Mouse (Mus musculus) urinary bladder, adult 2 months (tissue): ENCODE measurements around the gene Fam213a. TPM values are rescaled to one million over a fixed set of nuclear protein-coding genes. Genes with fewer than 3 reads are reported as not detected.
"Not testable (repeated sequence)": the region's sequence is repeated elsewhere in the genome, so short reads cannot be mapped to it uniquely, and the experiment has no call there.

Source experiments
- DNase-seq: peaks from one replicate; pipeline ENCODE4 v3.0.0; 2022; ENCODE audit warnings: low spot score
- polyA plus RNA-seq: library from polyadenylated mRNA; depleted of rRNA; stranded (reverse); fragments of >200 nt; gene quantifications from 2 replicates; pipeline ENCODE4 v1.2.3, GENCODE M21; 2012; rRNA removed

Gene Fam213a
- 52.2 and 61.9 TPM in 2 replicates for polyA plus RNA-seq

DNA sequence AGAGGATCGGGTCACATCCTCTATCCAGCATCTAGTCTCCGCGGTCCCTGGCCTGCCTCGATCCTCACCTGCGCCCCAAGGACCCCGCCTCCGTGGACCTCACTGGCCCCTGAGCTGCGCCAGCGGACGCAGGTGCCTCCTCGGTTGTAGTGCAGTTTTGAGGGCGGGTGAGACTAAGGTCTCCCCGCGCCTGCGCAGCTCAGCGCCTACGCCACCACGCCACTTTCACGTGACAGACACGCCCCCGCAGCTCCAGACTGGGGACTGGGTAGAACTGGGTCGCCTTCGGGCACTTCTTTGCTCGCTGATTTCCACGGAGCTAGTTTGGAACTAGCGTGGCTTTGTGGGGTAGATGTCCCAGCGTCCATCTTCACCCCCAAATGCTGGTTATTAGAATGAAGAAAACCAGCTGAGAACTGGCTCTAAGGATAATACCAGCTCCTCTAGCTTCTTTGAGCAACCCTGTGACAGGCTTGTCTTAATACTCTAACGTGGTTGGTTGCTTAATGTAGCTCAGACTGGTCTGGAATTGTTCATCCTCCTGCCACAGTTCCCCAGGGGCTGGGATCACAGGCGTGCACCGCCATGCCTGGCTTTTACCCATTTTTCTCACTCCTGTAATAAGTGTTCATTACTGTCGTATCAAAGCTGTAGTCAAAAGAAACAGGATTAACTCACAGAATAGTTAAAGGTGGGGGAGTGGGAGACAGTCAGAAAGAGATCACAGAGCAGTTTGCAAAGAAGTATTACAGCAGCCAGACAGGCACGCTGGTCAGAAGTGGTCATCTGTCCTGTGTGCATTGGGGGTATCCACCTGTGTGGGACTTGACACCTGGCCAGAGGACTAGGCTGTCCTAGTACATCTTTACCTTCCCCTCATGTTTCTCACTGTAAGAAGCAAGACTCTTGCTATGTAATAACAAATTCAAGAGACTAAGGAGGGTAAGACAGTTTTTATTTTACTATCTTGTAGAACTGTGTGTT lies at the start of gene Fam213a:
Gene Fam213a, minus strand, starts transcription at position 159 of the 984 bp plus-strand sequence.
- DNase-seq = peak; percentile 85

DNA sequence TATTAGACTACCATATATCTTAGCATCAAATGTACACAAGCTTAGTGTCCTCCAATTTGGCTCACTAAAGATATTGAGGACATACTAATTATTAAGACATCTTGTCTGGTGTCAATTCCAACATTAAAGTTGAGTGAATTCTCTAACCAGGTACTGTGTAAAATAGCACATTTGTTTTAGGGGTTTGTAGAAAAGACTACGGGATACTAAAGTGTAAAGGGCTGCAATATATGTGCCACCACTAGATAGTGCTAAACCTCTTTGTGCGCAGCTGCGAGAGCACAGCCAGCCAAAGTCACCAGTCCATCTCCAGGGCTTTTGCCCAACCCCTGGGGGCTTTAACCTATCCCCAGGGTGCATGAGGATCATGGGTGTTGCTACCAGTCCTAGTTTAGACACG lies 39.6 kb upstream of the Fam213a start:
- DNase-seq = not testable (repeated sequence)

DNA sequence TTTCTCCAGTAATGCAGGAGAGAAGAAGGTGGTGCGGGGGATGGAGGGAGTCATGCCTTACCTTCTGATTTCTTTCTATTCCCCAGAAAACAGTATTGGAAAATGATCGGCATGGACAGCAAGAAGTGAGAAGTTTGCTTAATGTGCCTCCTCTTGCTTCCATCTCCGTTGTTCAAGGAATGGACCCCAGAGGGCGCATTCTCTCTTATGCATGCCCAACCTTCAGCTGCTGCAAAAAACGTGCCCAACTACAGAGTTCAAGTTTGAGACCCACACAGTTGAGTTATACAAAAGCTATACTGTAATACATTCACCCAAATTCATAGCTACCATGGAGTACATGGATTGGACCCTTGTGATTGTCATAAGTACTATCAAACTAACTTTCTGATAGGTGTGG lies 38.9 kb upstream of the Fam213a start:
- no peak for DNase-seq

DNA sequence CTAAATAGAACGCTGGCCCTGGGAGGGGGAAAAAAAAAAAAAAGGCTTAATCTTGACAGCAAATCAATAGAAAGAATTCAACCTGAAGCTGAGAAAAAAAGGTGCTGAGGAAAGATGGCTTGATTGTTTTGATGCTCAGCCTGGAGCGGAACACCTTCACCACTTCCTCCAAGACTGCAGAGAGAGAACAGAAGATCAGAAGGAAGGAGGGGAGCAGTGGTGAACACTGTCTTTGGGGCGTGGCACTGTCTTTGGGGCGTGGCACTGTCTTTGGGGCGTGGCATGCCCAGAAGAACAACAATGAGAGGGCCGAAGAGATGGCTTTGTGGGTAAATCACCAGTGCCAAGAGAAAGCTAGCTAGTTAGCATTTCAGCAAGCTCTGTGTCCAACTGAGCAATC lies 36.9 kb upstream of the Fam213a start:
- no peak for DNase-seq

DNA sequence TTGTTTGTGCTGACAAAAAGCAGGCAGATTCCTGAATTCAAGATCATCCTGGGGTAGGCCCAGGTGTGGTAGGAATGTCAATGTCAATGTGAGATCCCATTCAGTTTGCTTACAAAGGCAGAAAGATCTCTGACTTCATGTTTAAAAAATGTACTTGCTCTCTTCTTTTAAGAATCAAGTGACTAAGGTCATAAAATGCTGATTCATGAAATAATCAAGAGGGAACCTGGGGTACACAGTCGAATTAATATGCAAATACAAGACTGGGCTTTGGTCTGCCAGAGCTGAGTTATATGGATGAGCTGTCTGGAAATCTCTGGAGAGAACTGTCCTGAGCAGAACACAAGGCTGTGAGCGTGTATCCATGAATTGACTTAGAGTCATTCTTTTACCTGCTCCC lies 33.8 kb upstream of the Fam213a start:
- DNase-seq = no peak

DNA sequence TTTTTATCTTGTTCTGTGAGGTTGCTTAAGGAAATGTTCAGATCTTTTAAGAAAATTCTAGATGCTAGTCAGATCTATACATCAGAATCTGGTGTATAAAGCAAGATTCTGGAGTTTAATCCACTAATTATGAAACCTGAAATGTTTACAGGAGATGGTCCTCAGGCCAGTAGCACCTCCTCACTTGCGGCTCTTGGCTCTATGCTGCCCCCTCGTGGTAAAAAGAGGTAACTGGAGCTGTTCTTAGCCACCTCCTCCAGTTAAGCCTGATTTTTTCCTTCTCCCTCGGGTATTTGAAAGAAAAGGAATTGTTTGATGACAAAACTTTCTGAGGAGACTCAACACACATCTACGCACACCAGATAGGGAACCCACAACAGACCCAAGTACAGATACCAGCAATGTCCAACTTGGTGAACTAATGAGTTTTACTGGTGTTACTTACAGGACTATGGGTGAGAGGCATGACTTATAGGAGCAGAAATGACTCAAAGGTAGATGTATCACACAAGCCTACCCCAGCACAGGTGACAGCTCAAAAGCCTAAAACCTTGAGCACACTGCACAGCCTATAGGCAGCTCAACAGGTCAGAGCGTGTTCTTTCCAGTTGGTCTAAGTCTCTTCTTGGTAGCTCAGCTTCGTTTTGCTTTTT lies 21.7 kb upstream of the Fam213a start:
- DNase-seq = no peak

DNA sequence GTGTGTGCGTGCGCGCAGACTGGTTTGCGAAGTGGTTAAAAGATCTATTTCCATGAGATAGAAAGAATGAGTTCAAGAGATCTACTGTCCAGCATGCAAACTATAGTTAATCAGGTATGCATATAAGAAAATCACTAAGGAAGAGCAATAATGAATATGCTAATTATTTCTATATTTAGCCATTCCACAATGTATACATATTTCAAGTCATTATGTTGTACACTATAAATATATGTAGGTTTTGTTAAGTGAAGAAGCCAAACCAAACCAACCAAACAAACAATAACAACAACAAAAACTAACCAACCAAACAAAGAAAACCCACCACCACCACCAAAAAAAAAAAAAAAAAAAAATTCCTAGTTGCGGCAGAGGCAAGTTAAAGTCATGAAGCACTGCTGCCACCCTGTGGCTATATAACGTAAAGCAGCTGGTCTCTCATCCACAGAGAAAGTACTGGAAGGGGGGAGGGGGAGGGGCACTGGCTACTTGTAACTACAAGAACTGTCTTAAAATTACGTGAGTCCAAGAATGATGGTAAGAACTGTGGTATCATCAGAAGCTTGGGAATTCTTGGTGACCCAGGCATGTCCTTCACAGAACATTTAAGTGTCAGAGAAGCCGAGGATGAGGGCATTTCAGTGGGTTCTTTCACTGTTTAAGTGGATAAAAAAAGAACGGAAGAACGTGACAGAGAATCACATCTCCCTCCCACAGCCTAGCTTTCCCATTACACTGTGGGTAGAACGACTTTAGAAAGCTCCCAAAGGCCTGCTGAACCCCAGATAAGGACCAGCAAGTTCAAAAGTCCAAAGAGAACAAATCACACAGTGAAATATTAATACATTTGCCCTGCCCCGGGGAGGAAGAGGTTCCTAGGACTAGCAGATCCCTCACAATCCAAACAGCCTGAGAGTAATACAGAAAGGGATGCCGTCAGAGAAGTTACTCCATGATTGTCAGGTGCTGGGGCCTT lies 19.8 kb upstream of the Fam213a start:
- no peak for DNase-seq

DNA sequence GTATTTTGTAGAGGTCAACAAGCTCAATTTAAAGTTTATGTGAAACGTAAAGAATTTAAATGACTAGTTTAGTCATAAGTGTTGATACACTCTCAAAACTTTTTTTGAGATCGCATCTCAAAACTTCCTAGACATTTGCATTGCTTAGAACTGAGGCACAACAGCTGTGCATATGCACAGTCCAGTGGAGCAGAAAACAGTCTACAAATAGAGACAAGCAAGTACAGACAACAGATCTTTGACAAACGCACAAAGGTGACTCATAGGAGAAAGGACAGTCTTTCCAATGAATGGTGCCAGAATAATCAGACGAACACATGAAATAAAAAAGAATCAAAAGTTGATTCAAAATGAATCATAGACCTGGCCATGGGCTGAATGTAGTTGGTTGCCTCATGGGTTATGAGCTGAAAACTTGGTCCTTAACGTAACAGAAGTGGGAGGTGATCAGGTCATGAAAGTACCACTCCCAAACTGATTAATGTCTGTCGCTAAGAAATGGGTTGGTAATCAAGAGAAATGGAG lies 17.5 kb upstream of the Fam213a start:
- DNase-seq = no peak

DNA sequence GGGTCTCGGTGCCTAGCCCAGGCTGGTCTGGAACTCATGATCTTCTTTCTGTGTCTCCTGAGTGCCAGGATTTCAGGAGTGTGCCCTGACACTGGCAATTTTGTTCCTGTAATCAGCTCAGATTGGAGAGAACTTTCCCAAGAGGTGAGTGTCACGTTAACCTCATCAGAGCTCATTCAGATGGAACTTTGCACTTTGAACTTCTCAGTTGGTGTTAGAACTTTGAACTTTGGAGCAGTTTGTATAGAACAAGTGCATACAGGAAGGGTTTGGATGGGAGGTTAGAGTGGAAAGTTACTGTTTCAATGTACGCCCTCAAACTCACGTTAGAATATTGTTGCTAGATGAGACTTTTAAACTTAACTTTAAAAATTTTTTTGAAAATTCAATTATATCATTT lies 15.7 kb upstream of the Fam213a start:
- DNase-seq = no peak

DNA sequence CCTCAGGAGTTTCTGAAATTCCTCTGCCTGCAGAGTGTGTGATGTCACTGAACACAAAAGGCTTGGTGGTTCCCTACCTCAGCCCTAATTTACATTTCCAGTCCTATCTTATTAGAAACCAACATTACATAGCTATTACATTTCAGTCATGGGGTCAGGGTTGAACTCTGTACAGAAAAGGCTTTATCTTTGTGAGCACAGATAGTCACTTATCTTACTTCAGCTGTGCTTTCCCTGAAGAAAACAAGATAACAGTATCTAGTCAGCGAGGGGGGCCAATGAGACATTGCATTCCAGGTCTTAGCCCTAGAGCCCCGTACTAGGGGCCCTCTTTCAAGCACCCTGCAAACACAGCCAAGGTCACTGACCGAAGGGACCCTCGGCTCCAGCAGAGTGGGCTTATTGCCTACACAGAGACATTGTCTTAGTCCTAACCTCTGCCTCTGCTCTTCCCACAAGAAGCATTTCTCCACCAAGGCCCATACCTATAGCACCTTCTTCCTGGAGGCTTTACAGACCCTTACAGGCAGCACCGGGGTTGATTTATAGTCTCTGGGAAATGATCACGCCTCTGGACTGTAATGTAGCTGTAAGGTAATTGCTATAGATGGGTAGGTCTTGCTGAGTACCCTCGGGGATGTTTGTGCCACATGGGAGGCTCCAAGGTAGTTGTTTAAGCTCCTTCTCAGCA lies 12.2 kb upstream of the Fam213a start:
- no peak for DNase-seq

DNA sequence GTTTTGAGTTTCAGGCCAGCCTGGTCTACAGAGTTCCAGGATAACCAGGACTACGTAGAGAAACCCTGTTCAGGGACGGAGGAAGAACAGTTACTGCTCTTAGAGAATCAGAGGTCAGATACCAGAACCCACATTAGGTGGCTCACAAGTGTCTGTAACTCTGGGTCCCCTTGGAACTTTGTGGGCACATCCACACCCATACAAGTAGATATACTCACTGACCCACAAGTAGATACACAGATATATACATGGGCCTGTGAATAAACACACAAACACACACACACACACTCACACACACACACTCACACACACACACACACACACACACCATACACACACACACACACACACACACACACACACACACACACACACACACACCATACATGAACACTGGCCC lies 11.5 kb upstream of the Fam213a start:
- DNase-seq = no peak

DNA sequence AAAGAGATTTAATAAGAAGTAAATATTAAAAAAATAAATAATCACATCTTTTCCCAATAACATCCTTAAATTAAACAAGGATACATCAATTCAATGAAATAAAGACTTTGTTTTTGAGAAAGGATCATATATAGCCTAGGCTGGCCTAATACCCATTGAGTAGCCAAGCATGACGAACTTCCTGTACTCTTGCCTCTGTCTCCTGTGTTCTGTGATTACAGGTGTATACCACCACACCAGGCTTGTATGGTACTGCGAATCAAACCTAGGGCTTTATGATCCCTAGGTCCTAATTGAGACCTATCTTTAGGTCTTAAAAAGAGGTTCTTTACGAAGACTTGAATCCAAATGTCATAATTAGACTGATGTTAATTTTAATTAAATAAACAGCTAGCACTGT lies 7.7 kb upstream of the Fam213a start:
- DNase-seq = no peak

DNA sequence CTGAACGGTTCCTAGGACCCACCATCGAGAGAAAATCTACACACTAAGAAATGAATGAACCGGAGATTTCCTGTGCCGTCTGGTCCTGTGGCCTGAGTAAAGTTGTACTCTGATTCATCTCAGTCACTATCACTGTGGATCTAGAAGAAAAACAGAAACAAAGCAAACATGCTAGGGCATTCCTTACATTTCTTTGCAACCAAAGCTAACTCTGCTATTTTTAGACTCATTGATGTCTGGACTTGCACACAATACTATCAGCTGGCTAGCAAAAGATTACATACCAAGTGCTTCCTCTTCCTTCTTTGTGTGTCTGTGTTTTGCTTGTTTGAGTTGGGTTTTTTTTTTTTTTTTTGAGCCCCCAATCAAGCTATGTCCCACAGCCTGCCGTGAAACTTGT lies 3.9 kb upstream of the Fam213a start:
- no peak for DNase-seq

DNA sequence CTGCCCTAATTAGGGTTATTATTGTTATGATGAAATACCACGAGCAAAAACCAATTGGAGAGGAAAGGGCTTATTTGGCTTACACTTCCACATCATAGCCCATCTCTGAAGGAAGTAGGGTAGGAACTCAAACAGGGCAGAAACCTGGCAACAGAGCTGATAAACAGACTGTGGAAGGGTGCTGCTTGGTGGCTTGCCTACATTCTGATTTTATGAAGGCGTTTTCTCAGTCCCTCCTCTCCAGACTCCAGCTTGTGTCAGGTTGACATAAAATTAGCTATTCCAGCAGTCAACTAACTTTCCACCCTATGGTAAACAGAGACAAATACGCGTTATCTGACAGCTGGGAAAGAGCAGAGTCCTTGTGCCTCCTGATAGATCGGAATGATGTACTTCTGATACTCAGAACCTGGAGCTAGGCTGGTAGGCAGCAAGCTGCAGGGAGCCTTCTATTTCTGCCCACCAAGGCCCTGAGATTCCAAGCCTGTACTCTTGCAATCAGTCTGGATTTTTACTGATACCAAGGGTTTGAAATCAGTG lies 1.2 kb upstream of the Fam213a start:
- DNase-seq = no peak

DNA sequence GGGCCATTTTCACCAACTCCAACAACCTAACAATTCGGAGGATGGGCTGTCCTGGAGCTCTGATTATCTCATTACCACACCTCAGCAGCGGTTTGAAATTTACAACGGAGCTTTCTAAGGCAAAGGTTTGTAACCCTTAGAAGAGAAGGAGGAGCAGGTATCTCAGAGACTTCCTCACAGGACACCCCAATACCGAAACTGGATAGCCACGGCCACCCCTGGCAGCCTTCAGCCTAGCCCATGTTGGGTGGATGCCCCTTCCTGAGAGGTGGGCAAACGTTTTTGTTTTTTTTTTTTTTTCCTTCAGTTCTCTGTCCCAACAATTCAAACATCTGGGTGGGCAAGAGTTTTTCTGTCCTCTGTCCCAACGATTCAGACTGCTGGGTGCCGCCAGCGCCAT lies 445 bp downstream of the Fam213a start:
- no peak for DNase-seq

DNA sequence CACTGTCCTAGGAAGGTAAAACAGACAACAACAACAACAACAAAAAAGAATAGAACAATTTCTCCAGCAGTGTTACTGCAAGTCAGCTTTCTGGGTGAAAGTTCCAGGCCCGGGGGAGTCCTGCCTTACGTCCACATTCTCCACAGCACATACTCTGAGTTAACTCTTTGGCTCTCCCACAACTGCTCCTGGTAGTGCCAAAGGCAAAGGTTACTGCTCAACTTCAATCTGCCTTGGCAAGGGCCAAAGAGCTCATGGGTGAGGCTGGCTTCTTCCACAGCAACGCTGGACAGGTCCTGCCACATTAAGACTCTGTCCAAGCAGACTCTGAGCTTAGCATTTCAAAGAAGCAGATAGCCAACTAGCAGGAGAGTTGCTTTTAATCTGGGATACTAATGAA lies 1.7 kb downstream of the Fam213a start:
- DNase-seq = no peak

DNA sequence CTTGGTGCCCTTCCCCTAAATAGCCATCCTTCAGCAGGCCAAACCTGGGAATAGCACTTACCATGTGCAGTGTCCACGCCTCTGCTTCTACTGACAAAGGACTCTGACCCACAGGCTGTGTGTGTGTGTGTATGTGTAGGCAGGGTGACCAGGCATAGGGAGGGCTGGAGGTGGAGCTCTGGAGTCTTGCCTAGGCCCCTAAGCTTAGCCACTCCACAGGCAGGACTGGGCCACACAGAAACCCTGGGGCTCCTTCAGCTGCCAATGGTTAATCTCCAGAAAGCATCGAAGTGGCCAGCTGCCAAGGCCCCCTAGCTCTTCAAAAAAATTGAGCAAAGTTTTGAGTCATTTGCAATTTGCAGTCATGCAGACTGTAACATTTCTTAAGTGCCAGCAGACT lies 5.5 kb downstream of the Fam213a start:
- no peak for DNase-seq

DNA sequence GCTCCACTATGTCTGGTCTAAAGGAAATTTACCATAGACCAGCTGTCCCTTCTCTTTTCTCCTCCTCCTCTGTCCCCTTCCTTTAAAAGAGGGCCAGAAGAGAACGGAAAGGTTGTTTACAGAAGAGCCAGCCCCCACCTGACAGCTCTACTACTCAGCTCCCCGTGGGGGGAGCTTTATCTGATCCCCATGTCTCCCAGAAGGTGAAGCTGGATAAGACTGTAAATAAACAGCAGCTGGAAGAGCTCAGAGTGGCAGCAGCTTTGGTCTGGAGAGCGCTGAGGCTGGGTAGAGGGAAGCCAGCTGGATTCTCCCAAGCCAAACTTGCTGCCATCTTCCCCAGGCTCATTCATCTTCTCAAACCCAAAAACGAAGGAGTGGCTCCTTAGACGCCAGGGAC lies 5.9 kb downstream of the Fam213a start:
- DNase-seq = no peak

DNA sequence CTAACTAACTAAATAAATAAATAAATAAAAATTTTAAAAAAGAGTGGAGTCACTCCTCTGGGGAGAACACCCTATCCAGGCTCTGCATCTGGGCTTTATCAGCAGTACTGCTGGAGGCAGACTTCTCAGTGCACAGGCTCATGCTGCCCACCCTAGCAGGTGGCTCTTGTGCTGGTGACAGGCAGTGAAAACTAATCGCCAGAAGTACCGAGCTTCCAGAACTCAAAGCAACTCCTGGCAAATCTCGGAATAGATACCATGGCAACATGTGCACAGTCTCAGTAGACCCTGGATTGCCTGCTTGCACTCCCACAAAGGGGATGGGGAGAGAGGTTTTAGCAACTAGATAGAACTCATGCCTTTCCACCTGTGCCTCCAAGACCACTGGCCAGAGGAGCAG lies 6.7 kb downstream of the Fam213a start:
- DNase-seq = no peak

DNA sequence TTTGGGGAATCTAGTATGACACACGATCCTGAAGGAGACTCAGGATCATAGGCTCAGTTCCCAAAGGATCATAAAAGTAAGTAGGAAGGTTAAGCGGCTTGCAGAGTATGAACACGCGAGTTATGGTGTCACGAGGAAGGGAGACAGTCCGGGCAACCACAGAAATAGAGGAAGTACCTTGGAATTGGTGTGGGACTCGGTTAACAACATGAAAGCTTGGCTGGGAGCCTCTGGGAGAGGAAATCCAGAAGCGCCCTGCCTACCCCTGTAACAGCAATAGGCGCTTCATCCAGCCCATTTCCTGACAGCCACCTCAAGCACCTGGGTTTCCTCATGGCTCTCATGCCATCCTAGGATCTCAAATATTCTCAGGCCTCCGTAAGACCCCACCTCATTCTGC lies 7.3 kb downstream of the Fam213a start:
- DNase-seq = no peak

DNA sequence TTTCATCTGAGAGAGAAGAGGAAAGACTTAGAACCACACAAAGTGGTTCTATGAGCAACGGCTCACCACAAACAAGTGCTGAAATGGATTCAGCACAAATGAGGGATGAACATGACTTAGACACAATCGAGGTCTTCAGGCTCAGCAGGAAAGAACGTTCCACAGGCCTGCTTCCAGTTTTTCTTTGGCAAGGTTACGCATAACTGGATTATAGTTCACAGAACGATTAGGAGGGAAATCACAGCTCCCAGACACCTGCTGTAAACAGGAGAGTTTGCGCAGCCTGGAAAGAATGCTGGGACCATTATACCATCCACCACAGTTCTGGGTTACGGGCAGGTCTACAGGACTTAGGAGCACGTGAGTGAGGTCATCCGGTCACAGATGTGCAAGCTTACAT lies 7.9 kb downstream of the Fam213a start:
- no peak for DNase-seq
